Mouse (Mus musculus): ENCODE data around the gene Zfr2. TPM values are rescaled to one million over a fixed set of nuclear protein-coding genes. Genes with fewer than 3 reads are reported as not detected.

Zfr2 gene
- polyA plus RNA-seq, 1 experiment from 2014 or later: 4.1 TPM

GRCm38 (mm10) chr10:81289811-81290210 lies 56.9 kb downstream of the Zfr2 start:
- Histone ChIP-seq H3K27me3 (replicated peaks) (peaks cover 53% of the 10 kb centered on the region), H3K27ac (replicated peaks) (no peak overlapping the region), H3K9ac (no peak overlapping the region), H3K4me1 (peaks cover 37% of the 10 kb centered on the region), H3K9me3 (no peaks in the 10 kb centered on the region), H3K4me2 (no peak overlapping the region), H3K4me3 (no peak overlapping the region), H3K36me3 (no peaks in the 10 kb centered on the region)
- WGBS: 56% methylated on average over 14 of the region's 14 CpGs
- ATAC-seq (ENCODE audit: extremely low read depth, insufficient number of reproducible peaks, low FRiP score, low TSS enrichment): no peak

- H3K27ac ChIP-seq (replicated peaks): no peak overlapping the region
- H3K9ac ChIP-seq: no peak overlapping the region
- H3K4me3 ChIP-seq: no peak overlapping the region
- no peak overlapping the region for H3K4me2 ChIP-seq
- H3K9me3 ChIP-seq: no peaks in the 10 kb centered on the region
- H3K27me3 ChIP-seq (replicated peaks): peaks cover 45% of the 10 kb centered on the region
- no peaks in the 10 kb centered on the region for H3K36me3 ChIP-seq
- no peak for ATAC-seq (ENCODE audit: extremely low read depth, insufficient number of reproducible peaks, low FRiP score, low TSS enrichment)
- 22% methylated on average over 24 of the region's 24 CpGs for WGBS
- peaks cover 41% of the 10 kb centered on the region for H3K4me1 ChIP-seq
These were observed 57.9 kb downstream of the Zfr2 start for GRCm38 (mm10) chr10:81290698-81291460.

GRCm38 (mm10) chr10:81291511-81292104 lies 58.7 kb downstream of the Zfr2 start, which contains the start of gene Tjp3:
Tjp3 (minus strand) TSS chr10:81291581.
- H3K4me3 ChIP-seq: peak within 1 kb of the TSS; percentile 91; the same call in 1 of the 2 replicates
- no peak for ATAC-seq (ENCODE audit: extremely low read depth, insufficient number of reproducible peaks, low FRiP score, low TSS enrichment)
- whole genome bisulfite sequencing: 68% methylated on average over 9 of the region's 9 CpGs
- H3K9me3 ChIP-seq: no peaks in the 10 kb centered on the region
- H3K4me1 ChIP-seq: peaks cover 40% of the 10 kb centered on the region
- H3K36me3 ChIP-seq: peaks cover 2% of the 10 kb centered on the region; the same call in 1 of the 2 replicates
- H3K9ac ChIP-seq: no peak within 1 kb of the TSS
- H3K27me3 ChIP-seq (replicated peaks): peaks cover 45% of the 10 kb centered on the region
- H3K4me2 ChIP-seq: peak within 1 kb of the TSS; percentile 99
- no peak within 1 kb of the TSS for H3K27ac ChIP-seq (replicated peaks)

GRCm38 (mm10) chr10:81292554-81293333 lies 59.8 kb downstream of the Zfr2 start, which contains the start of gene Pip5k1c:
Pip5k1c (plus strand) TSS chr10:81292963.
- H3K4me3 ChIP-seq: peak within 1 kb of the TSS; percentile 91
- H3K4me1 ChIP-seq: peaks cover 47% of the 10 kb centered on the region
- H3K27ac ChIP-seq (replicated peaks): peak within 1 kb of the TSS; percentile 87
- H3K4me2 ChIP-seq: peak within 1 kb of the TSS; percentile 99
- ATAC-seq (ENCODE audit: extremely low read depth, insufficient number of reproducible peaks, low FRiP score, low TSS enrichment): peak; percentile 92
- WGBS: under 1% methylated on average over 59 of the region's 80 CpGs
- no peaks in the 10 kb centered on the region for H3K9me3 ChIP-seq
- peak within 1 kb of the TSS; percentile 90 for H3K9ac ChIP-seq
- peaks cover 36% of the 10 kb centered on the region for H3K27me3 ChIP-seq (replicated peaks)
- H3K36me3 ChIP-seq: peaks cover 5% of the 10 kb centered on the region; the same call in 1 of the 2 replicates

- Histone ChIP-seq H3K9me3 (no peaks in the 10 kb centered on the region), H3K9ac (peak overlapping the region; percentile 90), H3K36me3 (peaks cover 5% of the 10 kb centered on the region; the same call in 1 of the 2 replicates), H3K27me3 (replicated peaks) (peaks cover 28% of the 10 kb centered on the region), H3K27ac (replicated peaks) (peak overlapping the region; percentile 87), H3K4me1 (peaks cover 55% of the 10 kb centered on the region), H3K4me2 (peak overlapping the region; percentile 99), H3K4me3 (peak overlapping the region; percentile 91)
- ATAC-seq (ENCODE audit: extremely low read depth, insufficient number of reproducible peaks, low FRiP score, low TSS enrichment): peak; percentile 2; the same call in 1 of the 2 replicates
- WGBS: 5% methylated on average over 25 of the region's 25 CpGs
These were observed 60.5 kb downstream of the Zfr2 start for GRCm38 (mm10) chr10:81293334-81294030.

GRCm38 (mm10) chr10:81294442-81294841 lies 61.5 kb downstream of the Zfr2 start:
- Histone ChIP-seq H3K9ac (peak overlapping the region; percentile 90), H3K4me2 (peak overlapping the region; percentile 99), H3K4me3 (peak overlapping the region; percentile 91), H3K27me3 (replicated peaks) (peaks cover 25% of the 10 kb centered on the region), H3K4me1 (peaks cover 63% of the 10 kb centered on the region), H3K9me3 (no peaks in the 10 kb centered on the region), H3K27ac (replicated peaks) (peak overlapping the region; percentile 28; the same call in 1 of the 2 replicates), H3K36me3 (peaks cover 5% of the 10 kb centered on the region; the same call in 1 of the 2 replicates)
- WGBS: 41% methylated on average over 8 of the region's 8 CpGs
- no peak for ATAC-seq (ENCODE audit: extremely low read depth, insufficient number of reproducible peaks, low FRiP score, low TSS enrichment)

- peaks cover 5% of the 10 kb centered on the region; the same call in 1 of the 2 replicates for H3K36me3 ChIP-seq
- no peak overlapping the region for H3K4me3 ChIP-seq
- H3K9ac ChIP-seq: peak overlapping the region; percentile 90
- H3K9me3 ChIP-seq: no peaks in the 10 kb centered on the region
- no peak overlapping the region for H3K27ac ChIP-seq (replicated peaks)
- no peak for ATAC-seq (ENCODE audit: extremely low read depth, insufficient number of reproducible peaks, low FRiP score, low TSS enrichment)
- WGBS: 89% methylated on average over 6 of the region's 6 CpGs
- peaks cover 69% of the 10 kb centered on the region for H3K4me1 ChIP-seq
- H3K27me3 ChIP-seq (replicated peaks): peaks cover 17% of the 10 kb centered on the region
- peak overlapping the region; percentile 99; the same call in 1 of the 2 replicates for H3K4me2 ChIP-seq
These were observed 62.2 kb downstream of the Zfr2 start for GRCm38 (mm10) chr10:81295185-81295584.

GRCm38 (mm10) chr10:81297246-81297645 lies 64.3 kb downstream of the Zfr2 start:
- Histone ChIP-seq H3K36me3 (peaks cover 5% of the 10 kb centered on the region; the same call in 1 of the 2 replicates), H3K4me1 (peaks cover 80% of the 10 kb centered on the region), H3K9me3 (no peaks in the 10 kb centered on the region), H3K4me3 (no peak overlapping the region), H3K9ac (peak overlapping the region; percentile 69), H3K27ac (replicated peaks) (peak overlapping the region; percentile 77), H3K4me2 (peak overlapping the region; percentile 26; the same call in 1 of the 2 replicates), H3K27me3 (replicated peaks) (no peaks in the 10 kb centered on the region)
- ATAC-seq (ENCODE audit: extremely low read depth, insufficient number of reproducible peaks, low FRiP score, low TSS enrichment): no peak
- 77% methylated on average over 6 of the region's 6 CpGs for WGBS

GRCm38 (mm10) chr10:81297845-81298244 lies 64.9 kb downstream of the Zfr2 start:
- no peak for ATAC-seq (ENCODE audit: extremely low read depth, insufficient number of reproducible peaks, low FRiP score, low TSS enrichment)
- no peaks in the 10 kb centered on the region for H3K27me3 ChIP-seq (replicated peaks)
- WGBS: 30% methylated on average over 10 of the region's 10 CpGs
- H3K4me3 ChIP-seq: no peak overlapping the region
- peaks cover 5% of the 10 kb centered on the region; the same call in 1 of the 2 replicates for H3K36me3 ChIP-seq
- H3K9me3 ChIP-seq: no peaks in the 10 kb centered on the region
- H3K4me1 ChIP-seq: peaks cover 86% of the 10 kb centered on the region
- H3K9ac ChIP-seq: peak overlapping the region; percentile 69
- H3K27ac ChIP-seq (replicated peaks): peak overlapping the region; percentile 77
- H3K4me2 ChIP-seq: peak overlapping the region; percentile 26

GRCm38 (mm10) chr10:81298369-81299100 lies 65.6 kb downstream of the Zfr2 start:
- Histone ChIP-seq H3K36me3 (peaks cover 5% of the 10 kb centered on the region; the same call in 1 of the 2 replicates), H3K27ac (replicated peaks) (peak overlapping the region; percentile 77), H3K4me2 (peak overlapping the region; percentile 26), H3K4me1 (peaks cover 92% of the 10 kb centered on the region), H3K27me3 (replicated peaks) (no peaks in the 10 kb centered on the region), H3K9ac (no peak overlapping the region), H3K4me3 (no peak overlapping the region), H3K9me3 (no peaks in the 10 kb centered on the region)
- no peak for ATAC-seq (ENCODE audit: extremely low read depth, insufficient number of reproducible peaks, low FRiP score, low TSS enrichment)
- 88% methylated on average over 17 of the region's 17 CpGs for WGBS
